Mouse (Mus musculus) hindbrain, embryonic 16.5 days (tissue): ENCODE results near the gene Mboat7. TPM values are rescaled to one million over a fixed set of nuclear protein-coding genes. Genes with fewer than 3 reads are reported as not detected.
A peak's percentile ranks its signal among the peaks of the same experiment; 100 is the strongest.
"Not testable (repeated sequence)": the region's sequence is repeated elsewhere in the genome, so short reads cannot be mapped to it uniquely, and the experiment has no call there.

ENCODE experiments used
- ATAC-seq: fragments of 200-750 bp; cut with Nextera tagmentation; 2 replicates; pipeline ENCODE4 v1.8.0; 2017; ENCODE audit warnings: moderate TSS enrichment, moderate library complexity
- H3K27ac ChIP-seq: fragments of 300-500 bp; sonication (generic); 2 replicates; pipeline ENCODE4 v1.5.1; 2014; ENCODE audit warnings: low read depth, mild to moderate bottlenecking, control low read depth, low read length, moderate library complexity
- H3K27me3 ChIP-seq: fragments of 300-500 bp; sonication (generic); replicated peaks from 2 replicates; pipeline ENCODE4 v1.6.1; 2014; ENCODE audit warnings: low read length; ENCODE audit not compliant: control insufficient read depth, insufficient read depth
- H3K36me3 ChIP-seq: fragments of 300-500 bp; sonication (generic); 2 replicates; pipeline ENCODE4 v1.6.1; 2014; ENCODE audit warnings: mild to moderate bottlenecking, low read length, moderate library complexity, mixed read lengths; ENCODE audit not compliant: control insufficient read depth, insufficient read depth
- H3K4me1 ChIP-seq: fragments of 300-500 bp; sonication (generic); 2 replicates; pipeline ENCODE4 v1.6.1; 2014; ENCODE audit warnings: low read depth, low read length; ENCODE audit not compliant: control insufficient read depth, insufficient read depth
- H3K4me2 ChIP-seq: fragments of 300-500 bp; sonication (generic); 2 replicates; pipeline ENCODE4 v1.6.1; 2014; ENCODE audit warnings: mild to moderate bottlenecking, low read length, control low read depth, moderate library complexity
- H3K4me3 ChIP-seq: fragments of 300-500 bp; sonication (generic); 2 replicates; pipeline ENCODE4 v1.5.1; 2014; ENCODE audit warnings: mild to moderate bottlenecking, low read length, control low read depth, moderate library complexity
- H3K9ac ChIP-seq: fragments of 300-500 bp; sonication (generic); 2 replicates; pipeline ENCODE4 v1.6.1; 2014; ENCODE audit warnings: low read depth, mild to moderate bottlenecking, control low read depth, low read length, moderate library complexity
- H3K9me3 ChIP-seq: fragments of 300-500 bp; sonication (generic); 2 replicates; pipeline ENCODE4 v1.6.1; 2014; ENCODE audit warnings: mild to moderate bottlenecking, low read length, moderate library complexity; ENCODE audit not compliant: control insufficient read depth
- WGBS: fragments of 180-500 bp; shearing (Covaris S2); extraction: QIAGEN DNeasy Blood & Tissue Kit; methylation state at CpG from one replicate; pipeline ENCODE4 v1.1.7; 2014; 5-methylcytosine and 5-hydroxymethylcytosine counted together
- polyA plus RNA-seq: library from polyadenylated mRNA; unstranded; fragments of >200 nt; fragmentation: Nextera tagmentation; extraction: Ambion mirVana; gene quantifications from 2 replicates; pipeline ENCODE4 v1.2.1, GENCODE M21; 2015

Gene Mboat7
- polyA plus RNA-seq, 1 experiment from 2014 or later: 124 TPM

GRCm38 (mm10) chr7:3698471-3698870 is 5.1 kb upstream of the Mboat7 start:
- no peak overlapping the region for H3K4me3 ChIP-seq
- no peaks in the 10 kb centered on the region for H3K27me3 ChIP-seq
- no peak for ATAC-seq
- H3K9me3 ChIP-seq: no peaks in the 10 kb centered on the region
- peaks cover 9% of the 10 kb centered on the region for H3K4me1 ChIP-seq
- no peak overlapping the region for H3K4me2 ChIP-seq
- H3K36me3 ChIP-seq: peaks cover 25% of the 10 kb centered on the region
- WGBS: 93% methylated on average over 6 of the region's 6 CpGs
- H3K9ac ChIP-seq: no peak overlapping the region
- no peak overlapping the region for H3K27ac ChIP-seq

DNA sequence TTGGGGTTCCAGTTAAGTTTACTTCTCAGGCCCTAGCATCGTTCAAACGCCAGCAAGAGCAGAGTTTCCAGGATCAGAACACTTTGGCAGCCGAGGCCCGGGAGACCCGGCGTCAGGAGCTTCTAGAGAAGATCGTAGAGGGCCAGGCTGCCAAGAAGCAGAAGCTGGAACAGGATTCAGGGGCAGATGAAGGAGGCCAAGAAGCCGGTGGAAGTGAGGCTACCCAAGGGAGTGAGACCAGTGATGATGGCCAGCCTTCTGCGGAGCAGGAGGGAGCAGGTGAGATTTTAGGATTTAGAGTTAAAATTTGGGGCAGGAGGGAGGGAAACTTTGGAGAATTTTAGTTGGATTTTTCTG is 1.6 kb upstream of the Mboat7 start:
- Histone ChIP-seq H3K9ac (peak overlapping the region; percentile 88), H3K4me3 (peak overlapping the region; percentile 56), H3K4me1 (peaks cover 19% of the 10 kb centered on the region), H3K27ac (peak overlapping the region; percentile 91), H3K4me2 (peak overlapping the region; percentile 81), H3K36me3 (peaks cover 23% of the 10 kb centered on the region)
- WGBS: 8% methylated on average over 9 of the region's 9 CpGs
- not testable (repeated sequence) for ATAC-seq, H3K27me3 ChIP-seq, H3K9me3 ChIP-seq

DNA sequence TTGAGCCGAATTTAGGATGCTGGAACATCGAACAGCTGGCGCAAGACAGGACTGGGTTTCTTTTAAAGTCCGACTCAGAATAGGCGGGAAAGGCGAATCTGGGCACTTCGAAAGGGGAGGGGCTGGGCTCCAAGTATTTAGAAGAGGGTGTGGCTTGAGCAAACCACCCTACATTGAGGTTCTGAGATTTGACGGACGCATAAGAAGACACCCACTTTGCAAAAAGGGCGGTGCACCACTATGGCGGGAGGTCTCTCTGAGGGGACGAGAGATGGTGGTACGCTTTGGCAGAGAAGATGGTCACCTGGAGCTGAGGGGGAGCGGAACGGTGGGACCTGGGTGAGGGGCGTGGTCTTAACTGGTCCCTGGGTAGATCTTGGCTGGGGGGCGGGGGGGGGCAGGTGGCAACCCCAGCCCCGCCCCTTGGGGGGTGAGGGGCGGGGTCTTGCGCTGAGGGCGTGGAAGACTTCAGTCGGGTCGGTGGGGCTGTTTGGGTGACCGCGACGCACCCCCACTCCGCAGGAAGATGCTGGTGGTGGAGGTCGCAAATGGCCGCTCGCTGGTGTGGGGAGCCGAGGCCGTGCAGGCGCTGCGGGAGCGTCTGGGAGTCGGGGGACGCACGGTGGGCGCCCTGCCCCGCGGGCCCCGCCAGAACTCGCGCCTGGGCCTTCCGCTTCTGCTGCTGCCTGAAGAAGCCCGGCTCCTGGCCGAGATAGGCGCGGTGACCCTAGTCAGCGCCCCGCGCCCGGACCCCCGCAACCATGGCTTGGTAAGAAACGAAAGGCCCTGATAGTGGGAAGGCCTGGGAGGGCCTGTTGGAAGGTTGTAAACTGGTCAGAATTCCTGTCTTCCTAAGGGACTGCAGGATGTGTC is 989 bp upstream of the Mboat7 start:
- peak overlapping the region; percentile 91 for H3K27ac ChIP-seq
- WGBS: under 1% methylated on average over 38 of the region's 55 CpGs
- peak overlapping the region; percentile 88 for H3K9ac ChIP-seq
- H3K4me2 ChIP-seq: peak overlapping the region; percentile 81
- H3K4me1 ChIP-seq: peaks cover 19% of the 10 kb centered on the region
- H3K4me3 ChIP-seq: peak overlapping the region; percentile 56
- no peaks in the 10 kb centered on the region for H3K27me3 ChIP-seq
- H3K9me3 ChIP-seq: no peaks in the 10 kb centered on the region
- peaks cover 17% of the 10 kb centered on the region for H3K36me3 ChIP-seq
- ATAC-seq: peak; percentile 24

- under 1% methylated on average over 18 of the region's 18 CpGs for WGBS
- Histone ChIP-seq H3K4me3 (peak overlapping the region; percentile 56), H3K4me2 (peak overlapping the region; percentile 81), H3K36me3 (peaks cover 12% of the 10 kb centered on the region), H3K9me3 (no peaks in the 10 kb centered on the region), H3K27ac (peak overlapping the region; percentile 91), H3K27me3 (no peaks in the 10 kb centered on the region), H3K9ac (peak overlapping the region; percentile 88), H3K4me1 (peaks cover 19% of the 10 kb centered on the region)
- no peak for ATAC-seq
Measured at GRCm38 (mm10) chr7:3693809-3694075, 419 bp upstream of the Mboat7 start.

- H3K36me3 ChIP-seq: peaks cover 12% of the 10 kb centered on the region
- ATAC-seq: no peak; the same call in 1 of the 2 replicates
- peak within 1 kb of the TSS; percentile 81 for H3K4me2 ChIP-seq
- peaks cover 19% of the 10 kb centered on the region for H3K4me1 ChIP-seq
- WGBS: under 1% methylated on average over 47 of the region's 49 CpGs
- H3K4me3 ChIP-seq: peak within 1 kb of the TSS; percentile 56
- no peaks in the 10 kb centered on the region for H3K27me3 ChIP-seq
- H3K9ac ChIP-seq: peak within 1 kb of the TSS; percentile 88
- H3K9me3 ChIP-seq: no peaks in the 10 kb centered on the region
- H3K27ac ChIP-seq: peak within 1 kb of the TSS; percentile 91
Measured at GRCm38 (mm10) chr7:3692382-3692986, 839 bp downstream of the Mboat7 start, which contains the start of gene Tsen34. TSS of gene Tsen34 (plus strand) at chr7:3692863.

- WGBS: 47% methylated on average over 3 of the region's 3 CpGs
- H3K9ac ChIP-seq: peak overlapping the region; percentile 88
- H3K36me3 ChIP-seq: peaks cover 9% of the 10 kb centered on the region
- peak overlapping the region; percentile 91 for H3K27ac ChIP-seq
- no peaks in the 10 kb centered on the region for H3K9me3 ChIP-seq
- peak overlapping the region; percentile 56 for H3K4me3 ChIP-seq
- no peak for ATAC-seq
- H3K4me2 ChIP-seq: peak overlapping the region; percentile 81
- no peaks in the 10 kb centered on the region for H3K27me3 ChIP-seq
- H3K4me1 ChIP-seq: peaks cover 19% of the 10 kb centered on the region
Measured at GRCm38 (mm10) chr7:3691919-3692318, 1.4 kb downstream of the Mboat7 start.

DNA sequence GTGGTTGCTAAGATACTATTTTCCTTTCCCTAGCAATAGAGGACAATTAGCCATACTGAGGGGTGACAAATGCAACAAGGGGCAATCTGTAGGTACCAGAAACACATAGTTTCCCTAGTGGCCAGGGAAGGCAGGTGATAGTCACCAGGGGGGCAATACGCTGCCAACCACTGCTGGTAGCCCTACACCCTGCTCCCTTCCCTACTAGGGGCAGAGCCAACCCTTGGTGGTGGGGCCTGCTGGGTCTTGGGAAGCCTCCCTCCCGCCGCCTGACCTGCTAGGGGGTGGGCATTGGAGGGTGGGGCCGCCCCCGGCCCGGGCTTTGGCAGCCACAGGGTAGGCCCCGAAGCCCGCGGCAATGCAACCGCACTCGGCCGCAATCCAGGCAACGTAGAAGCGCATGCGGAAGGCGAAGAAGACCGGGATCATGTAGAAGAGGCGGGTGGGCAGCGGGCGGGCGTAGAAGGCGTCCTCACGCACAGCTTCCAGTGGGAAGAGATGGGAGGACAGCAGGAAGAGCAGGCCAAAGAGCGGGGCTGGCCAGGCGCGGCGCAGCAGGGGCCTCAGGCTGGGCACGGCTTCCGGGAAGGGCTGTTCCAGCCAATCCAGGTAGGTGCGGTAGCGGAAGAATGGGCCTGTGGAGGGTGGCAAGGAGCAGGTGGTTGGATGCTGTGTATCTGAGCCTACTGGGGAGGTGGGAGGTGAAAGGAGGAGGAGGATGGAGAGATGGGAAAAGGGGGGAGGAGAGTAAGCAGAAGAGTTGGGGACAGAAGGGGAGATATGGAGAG is 7.7 kb downstream of the Mboat7 start:
- H3K4me1 ChIP-seq: peaks cover 10% of the 10 kb centered on the region
- no peak overlapping the region for H3K4me3 ChIP-seq
- H3K36me3 ChIP-seq: peaks cover 15% of the 10 kb centered on the region; the same call in 1 of the 2 replicates
- 77% methylated on average over 31 of the region's 31 CpGs for WGBS
- H3K27me3 ChIP-seq: no peaks in the 10 kb centered on the region
- no peak overlapping the region for H3K4me2 ChIP-seq
- H3K9me3 ChIP-seq: no peaks in the 10 kb centered on the region
- peak overlapping the region; percentile 19; the same call in 1 of the 2 replicates for H3K27ac ChIP-seq
- H3K9ac ChIP-seq: 0 out of 2 replicates have a peak overlapping the region, but pooled peaks have one; percentile 4
- no peak for ATAC-seq

DNA sequence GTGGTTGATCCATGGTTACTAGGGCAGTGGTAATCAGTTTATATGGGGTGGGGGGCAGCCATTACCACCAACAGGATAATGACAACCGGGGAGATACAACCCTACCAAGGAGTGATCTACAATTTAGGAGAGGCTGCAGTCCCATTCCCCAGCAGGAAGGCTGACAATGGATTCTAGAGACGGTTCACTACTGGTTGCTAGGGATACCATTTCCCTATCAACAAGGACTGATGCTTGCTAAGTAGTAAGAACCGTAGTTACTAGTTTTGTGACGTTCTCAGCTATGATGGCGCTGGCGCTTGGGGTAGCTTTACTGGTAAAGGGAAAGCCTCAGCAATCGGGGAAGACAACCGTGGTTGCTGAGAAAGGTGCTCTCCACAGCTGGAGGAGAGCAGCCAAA is 8.6 kb downstream of the Mboat7 start:
- ATAC-seq: peak; percentile 25
- peak overlapping the region; percentile 73 for H3K27ac ChIP-seq
- H3K9me3 ChIP-seq: no peaks in the 10 kb centered on the region
- peaks cover 10% of the 10 kb centered on the region for H3K4me1 ChIP-seq
- no peak overlapping the region for H3K9ac ChIP-seq
- no peak overlapping the region for H3K4me2 ChIP-seq
- H3K27me3 ChIP-seq: no peaks in the 10 kb centered on the region
- WGBS: 58% methylated on average over 8 of the region's 8 CpGs
- no peak overlapping the region for H3K4me3 ChIP-seq
- peaks cover 15% of the 10 kb centered on the region; the same call in 1 of the 2 replicates for H3K36me3 ChIP-seq
